Mouse (Mus musculus): ENCODE data around the gene Hmgxb4. TPM values are rescaled to one million over a fixed set of nuclear protein-coding genes. Genes with fewer than 3 reads are reported as not detected.

Gene Hmgxb4
- 12.2 TPM for polyA plus RNA-seq (2017; shearing (Covaris generic))

GRCm38 (mm10) chr8:74993081-74993474 is at the start of gene Hmgxb4:
Hmgxb4 (plus strand) TSS chr8:74993356.

GRCm38 (mm10) chr8:75033511-75034243 is 40.5 kb downstream of the Hmgxb4 start, which contains the start of gene Tom1:
Tom1 (plus strand) TSS chr8:75033705.

Other genes with a start within 250 kb of the Hmgxb4 start
- gene Isx, start 120.2 kb upstream of the Hmgxb4 start, polyA plus RNA-seq (2017; shearing (Covaris generic)): not detected
- 24.5 TPM for gene Tom1, start 40.3 kb downstream of the Hmgxb4 start, polyA plus RNA-seq (2017; shearing (Covaris generic))
- 9.0 TPM for gene Hmox1, start 100.3 kb downstream of the Hmgxb4 start, polyA plus RNA-seq (2017; shearing (Covaris generic))
- 24.8 TPM for gene Mcm5, start 116.2 kb downstream of the Hmgxb4 start, polyA plus RNA-seq (2017; shearing (Covaris generic))
- 0.35 TPM for gene Rasd2, start 220.6 kb downstream of the Hmgxb4 start, polyA plus RNA-seq (2017; shearing (Covaris generic))

All from effector memory CD4-positive, alpha-beta T cell, adult 5 months (primary cell).